Mouse (Mus musculus) c-Kit-positive CD71-negative TER-119-negative erythroid progenitor cells, embryonic 14.5 days (primary cell): ENCODE data around the gene Ing3.

ENCODE experiments used
- DNase-seq: peaks from one replicate; pipeline ENCODE4 v3.0.0-alpha.2; 2013; ENCODE audit warnings: low read depth

Ing3 gene

DNA sequence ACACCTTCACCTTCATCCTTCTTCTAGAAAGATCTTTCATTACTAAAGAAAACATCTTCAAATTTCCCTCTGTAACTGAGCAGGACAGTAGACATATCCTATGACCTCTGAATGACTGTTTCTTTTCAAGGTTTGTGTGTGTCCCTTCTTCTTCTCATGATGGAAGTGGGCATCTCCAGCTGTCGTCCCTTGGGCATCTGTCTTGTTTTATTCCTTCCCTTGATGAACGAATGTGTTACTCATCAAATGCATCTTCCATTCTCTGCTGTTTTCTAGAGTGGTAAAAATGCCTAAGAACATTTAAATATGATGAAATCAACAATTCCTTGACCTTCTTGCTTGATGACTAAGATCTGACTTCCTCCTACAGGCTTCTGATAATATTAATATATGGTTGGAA lies 43.7 kb downstream of the Ing3 start:
- DNase-seq = no peak

GRCm38 (mm10) chr6:21998131-21998530 lies 48.8 kb downstream of the Ing3 start:
- DNase-seq = no peak

DNA sequence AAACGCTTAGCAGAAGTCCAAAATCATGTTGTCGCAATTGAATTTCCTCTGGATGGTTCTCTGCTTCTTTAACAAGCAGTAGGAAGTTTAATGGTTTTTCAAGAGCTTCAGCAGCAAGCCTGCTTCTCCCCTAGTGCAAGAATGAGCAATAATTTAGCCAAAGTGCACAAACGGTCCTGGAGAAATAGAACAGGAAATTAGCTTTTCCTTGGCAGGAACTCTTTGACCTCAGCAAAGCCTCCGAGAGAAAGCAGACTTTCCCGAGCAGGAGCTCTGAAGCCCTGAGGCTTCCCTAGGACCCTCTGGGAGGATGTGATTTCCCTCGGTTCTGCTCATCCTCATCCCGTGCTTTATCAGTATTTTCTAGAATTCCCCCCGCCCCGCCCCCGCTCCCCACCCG lies 49.7 kb downstream of the Ing3 start:
- no peak for DNase-seq

DNA sequence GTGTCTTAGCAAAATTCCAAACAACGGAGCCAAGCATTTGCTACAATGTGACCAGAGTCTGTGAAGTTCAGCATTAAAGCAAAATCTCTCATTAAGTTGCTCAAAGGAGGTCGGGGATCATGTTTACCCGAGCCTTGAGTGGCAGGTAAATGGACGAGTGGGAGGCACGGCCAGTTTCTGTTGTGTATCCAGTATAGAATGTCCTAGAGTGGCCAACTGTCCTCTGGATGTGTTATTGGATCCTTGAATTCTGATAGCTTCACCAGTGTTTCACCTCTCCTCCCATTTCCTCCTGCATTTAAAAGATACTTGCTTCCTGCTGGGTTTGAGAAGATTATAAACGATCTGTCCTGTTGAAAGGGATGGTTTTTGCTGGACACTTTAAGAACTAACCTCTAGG lies 50.7 kb downstream of the Ing3 start:
- no peak for DNase-seq

- DNase-seq = no peak
Observed at GRCm38 (mm10) chr6:22000881-22001280, 51.5 kb downstream of the Ing3 start.

DNA sequence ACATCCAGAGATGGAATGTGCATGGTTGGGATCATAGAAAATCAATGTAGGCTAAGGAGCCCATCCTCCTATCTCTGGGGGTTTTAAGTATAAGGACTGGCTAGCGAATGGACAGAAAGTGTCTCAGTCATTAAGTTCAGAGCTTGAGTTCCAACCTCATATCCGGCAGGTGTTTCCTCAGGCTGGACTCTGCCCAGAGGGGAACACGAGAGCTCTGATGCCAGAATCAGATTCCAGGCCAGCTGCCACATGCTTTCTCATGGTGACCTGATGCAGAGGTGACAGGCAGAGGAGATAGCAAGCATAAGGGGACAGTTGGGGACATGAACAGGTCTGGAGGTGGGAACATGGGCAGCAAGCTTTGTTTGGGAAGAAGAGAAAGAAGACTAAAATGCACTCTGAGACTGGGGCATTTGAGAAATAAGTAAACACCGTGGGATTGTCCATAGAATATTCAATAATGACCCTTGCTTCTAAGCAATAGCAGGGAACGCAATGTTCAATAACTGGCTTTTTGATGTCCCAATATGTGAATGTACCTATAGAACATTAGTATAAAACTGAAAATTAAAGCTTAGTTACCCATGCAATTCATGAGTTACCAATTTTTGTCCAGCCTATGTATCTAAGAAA lies 52.0 kb downstream of the Ing3 start:
- DNase-seq = no peak

DNA sequence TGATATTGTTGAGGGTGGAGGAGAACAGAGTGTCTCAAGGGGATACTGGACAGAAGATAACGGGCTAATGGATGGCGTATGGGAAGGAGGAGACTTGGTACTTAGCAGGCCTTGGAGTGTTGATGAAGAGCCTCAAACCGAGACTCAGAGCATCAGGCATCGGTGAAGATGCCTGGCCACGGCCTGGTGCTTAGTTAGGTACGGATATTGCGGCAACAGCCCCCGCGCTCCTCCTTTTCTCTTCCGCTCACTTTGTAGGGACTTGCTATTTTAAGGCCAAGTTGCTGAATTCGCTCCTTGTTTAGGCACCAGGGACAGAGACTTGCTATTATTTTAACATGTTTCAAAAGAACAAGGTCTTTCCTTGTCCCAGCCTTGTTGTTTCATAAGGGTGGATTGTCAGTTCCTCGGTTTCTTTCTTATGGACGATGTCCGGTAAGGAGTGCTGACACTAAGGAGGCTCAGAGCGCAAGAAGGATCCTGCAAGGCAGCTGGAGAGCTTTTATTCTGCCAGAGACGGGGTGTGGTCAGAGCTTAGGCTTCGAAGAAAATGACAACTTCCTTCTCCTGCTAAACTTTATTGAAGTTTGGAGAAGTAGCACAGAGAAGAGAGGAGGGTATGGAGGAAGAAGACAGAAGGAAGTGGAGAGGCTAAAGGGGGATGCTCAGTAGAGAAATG lies 53.3 kb downstream of the Ing3 start:
- no peak for DNase-seq

DNA sequence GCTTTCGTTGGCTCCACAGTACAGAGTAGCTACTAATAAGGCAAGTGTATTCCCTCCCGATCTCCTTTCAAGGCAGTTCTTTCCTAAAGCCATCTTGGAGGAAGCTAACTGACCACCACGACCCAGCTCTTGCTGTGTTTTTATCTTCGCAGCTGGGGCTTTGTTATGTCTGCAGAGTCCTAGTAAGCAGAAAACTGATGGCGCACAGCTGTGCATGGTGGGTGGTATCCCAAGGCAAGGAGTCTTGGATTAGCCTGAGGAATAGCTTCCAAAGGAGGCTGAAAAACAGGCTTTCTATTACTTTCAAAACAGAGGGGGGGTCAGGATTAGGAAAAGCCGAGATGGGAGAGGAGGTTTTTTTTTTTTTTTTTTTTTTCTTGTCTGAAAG lies 53.8 kb downstream of the Ing3 start:
- no peak for DNase-seq

GRCm38 (mm10) chr6:22003959-22004543 lies 54.7 kb downstream of the Ing3 start:
- DNase-seq = no peak

- no peak for DNase-seq
Observed at GRCm38 (mm10) chr6:22008346-22008745, 59.0 kb downstream of the Ing3 start.

- no peak for DNase-seq
Observed at GRCm38 (mm10) chr6:22010258-22010657, 60.9 kb downstream of the Ing3 start.

- no peak for DNase-seq
Observed at GRCm38 (mm10) chr6:22010761-22011281, 61.5 kb downstream of the Ing3 start.

GRCm38 (mm10) chr6:22011546-22011945 lies 62.2 kb downstream of the Ing3 start:
- no peak for DNase-seq

DNA sequence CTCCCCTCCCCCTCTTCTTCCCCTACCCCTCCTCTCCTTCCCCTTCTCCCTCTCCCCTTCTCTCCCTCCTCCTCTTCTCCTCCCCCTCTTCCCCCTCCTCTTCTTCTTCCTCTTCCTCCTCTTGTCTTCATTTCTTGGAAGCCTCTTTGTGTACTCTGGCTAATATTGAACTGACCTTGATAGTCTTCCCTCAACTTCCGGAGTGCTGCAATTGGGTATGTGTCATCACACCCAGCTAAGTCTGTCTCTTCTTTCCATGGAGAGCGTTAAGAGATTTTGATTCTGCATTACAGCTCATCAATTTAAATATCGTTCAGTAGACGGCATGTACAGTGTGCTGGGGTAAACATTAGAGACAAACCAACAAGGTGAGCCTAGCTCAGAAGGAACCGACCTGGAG lies 62.7 kb downstream of the Ing3 start:
- DNase-seq = no peak

DNA sequence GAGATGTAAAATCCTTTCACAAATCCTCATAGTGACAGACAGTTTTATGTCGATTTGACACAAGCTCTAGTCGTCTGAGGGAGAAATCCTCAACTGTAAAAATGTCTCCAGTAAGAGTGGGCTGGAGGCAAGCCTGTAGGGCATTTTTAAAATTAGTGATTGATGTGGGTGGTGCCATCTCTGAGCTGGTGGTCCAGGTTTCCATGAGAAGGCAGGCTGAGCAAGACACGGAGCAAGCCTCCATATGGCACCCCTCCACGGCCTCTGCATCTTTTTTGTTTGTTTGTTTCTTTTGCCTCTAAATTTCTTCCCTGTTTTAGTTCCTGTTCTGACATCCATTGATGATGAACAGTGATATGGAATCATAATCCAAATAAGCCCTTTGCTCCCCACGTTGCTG lies 63.1 kb downstream of the Ing3 start:
- no peak for DNase-seq

- DNase-seq = no peak
Observed at GRCm38 (mm10) chr6:22013394-22013793, 64.0 kb downstream of the Ing3 start.

GRCm38 (mm10) chr6:22014291-22014911 lies 65.0 kb downstream of the Ing3 start:
- no peak for DNase-seq

- DNase-seq = no peak
Observed at GRCm38 (mm10) chr6:22017631-22018030, 68.3 kb downstream of the Ing3 start.

DNA sequence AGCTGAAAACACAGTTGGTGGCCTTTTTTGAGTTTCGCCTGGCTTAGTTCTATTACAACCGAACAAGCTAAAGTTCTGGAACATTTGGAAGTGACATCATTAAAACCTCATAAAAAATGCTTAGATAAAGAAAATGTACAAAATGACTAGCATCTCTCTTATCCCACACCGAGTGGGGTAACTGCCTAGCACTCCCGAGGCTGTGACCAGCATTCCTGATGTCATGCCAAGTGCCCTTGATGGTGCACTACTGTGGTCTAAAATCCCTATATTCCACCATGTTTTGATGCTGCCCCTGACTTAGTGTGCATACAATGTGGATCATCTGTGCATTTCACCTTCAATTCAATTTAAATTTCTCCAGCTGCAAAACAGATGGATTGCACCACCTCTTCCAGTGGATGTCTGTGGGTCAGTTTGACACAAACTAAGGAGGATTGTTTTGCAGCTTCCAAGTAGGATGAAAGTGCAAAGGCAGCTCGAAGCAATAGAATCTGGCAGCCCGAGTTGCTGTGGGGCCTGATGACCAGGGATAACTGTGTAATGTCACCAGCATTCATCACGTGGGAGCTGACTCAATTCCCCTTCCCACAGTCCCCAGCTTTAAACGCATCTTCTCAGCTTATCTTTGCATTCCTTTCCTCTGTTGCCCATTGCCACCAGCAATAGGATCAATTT lies 69.5 kb downstream of the Ing3 start:
- no peak for DNase-seq

GRCm38 (mm10) chr6:22019637-22020036 lies 70.3 kb downstream of the Ing3 start:
- no peak for DNase-seq

- DNase-seq = no peak
Observed at GRCm38 (mm10) chr6:22020696-22021095, 71.3 kb downstream of the Ing3 start.

GRCm38 (mm10) chr6:22021315-22021714 lies 71.9 kb downstream of the Ing3 start:
- DNase-seq = no peak
